Mouse (Mus musculus): ENCODE results near the gene Usp39.
A peak's percentile ranks its signal among the peaks of the same experiment; 100 is the strongest.

The Usp39 gene

DNA sequence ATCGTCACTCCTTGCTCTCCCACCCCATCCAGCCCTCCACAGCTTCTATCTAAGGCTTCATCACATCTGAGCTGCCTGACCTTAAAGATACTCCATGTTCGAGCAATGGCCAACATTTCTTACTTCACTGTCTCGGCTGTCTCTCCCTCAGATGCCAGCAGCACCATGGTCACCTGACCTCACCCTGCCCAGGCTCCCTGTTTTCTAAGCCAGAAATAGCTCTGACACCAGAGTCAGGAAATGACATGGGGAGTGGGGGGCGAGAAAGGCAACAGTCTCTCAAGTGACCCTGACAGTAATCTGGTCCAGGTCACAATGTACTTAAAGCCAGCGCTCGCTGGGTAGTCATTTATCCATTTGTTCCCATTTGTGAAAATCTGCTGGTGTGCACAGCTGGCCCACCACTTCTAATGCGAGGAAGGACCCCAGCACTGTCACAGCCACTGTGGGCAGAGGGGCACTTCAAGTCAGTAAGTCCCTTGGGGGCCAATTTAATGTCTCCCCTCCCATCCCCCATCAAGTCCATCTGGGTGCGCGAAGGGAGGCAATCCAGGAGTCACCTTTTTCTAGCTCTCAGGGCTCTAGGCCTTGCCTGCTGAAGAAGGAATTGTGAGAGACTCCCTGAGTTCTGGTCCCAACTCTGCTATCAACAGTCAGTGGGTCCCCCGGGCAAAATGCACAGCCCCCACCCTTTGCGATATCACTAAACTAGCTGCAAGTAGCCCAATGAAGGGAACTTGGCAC is 31.7 kb downstream of the Usp39 start:
- no peak overlapping the region for H3K4me3 ChIP-seq (replicated peaks; ENCODE audit: low read length)
- no peaks in the 10 kb centered on the region for H3K27me3 ChIP-seq (ENCODE audit: insufficient read depth, low read length)
- H3K4me1 ChIP-seq (replicated peaks; ENCODE audit: low read depth, low read length) = peaks cover 10% of the 10 kb centered on the region; the same call in 1 of the 2 replicates
- H3K36me3 ChIP-seq (ENCODE audit: insufficient read depth, low read length) = peaks cover 57% of the 10 kb centered on the region
- TF ChIP-seq CTCF (conservative IDR thresholded peaks at IDR 0.05; ENCODE audit: low read length) (no peak), POU5F1 (IDR thresholded peaks at IDR 0.05; ENCODE audit: borderline replicate concordance, low read length) (no peak), NANOG (IDR thresholded peaks at IDR 0.05; ENCODE audit: borderline replicate concordance, low read length) (no peak)
- H3K9me3 ChIP-seq (ENCODE audit: low read length) = no peaks in the 10 kb centered on the region

DNA sequence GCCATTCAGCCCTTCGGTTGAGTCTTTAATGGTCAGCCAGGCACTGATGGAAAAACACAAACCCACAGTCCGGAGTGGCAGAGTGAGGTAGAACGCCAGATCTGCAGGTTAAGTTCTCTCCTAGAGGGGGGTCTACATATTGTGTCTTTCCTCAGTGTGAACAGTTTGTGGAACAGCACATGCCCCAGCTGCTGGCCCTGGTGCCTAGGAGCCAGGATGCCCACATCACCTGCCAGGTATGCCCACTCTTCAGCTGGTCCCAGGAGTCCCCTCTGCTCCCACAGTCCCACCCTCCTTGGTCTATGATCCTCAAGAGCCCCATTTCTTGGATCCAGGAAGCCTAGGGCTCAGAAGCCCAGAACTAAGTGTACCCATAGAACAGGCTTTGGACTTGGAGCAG is 32.8 kb downstream of the Usp39 start:
- Histone ChIP-seq H3K4me3 (replicated peaks; ENCODE audit: low read length) (no peak overlapping the region), H3K4me1 (replicated peaks; ENCODE audit: low read depth, low read length) (peaks cover 10% of the 10 kb centered on the region; the same call in 1 of the 2 replicates), H3K9me3 (ENCODE audit: low read length) (no peaks in the 10 kb centered on the region), H3K36me3 (ENCODE audit: insufficient read depth, low read length) (peaks cover 46% of the 10 kb centered on the region), H3K27me3 (ENCODE audit: insufficient read depth, low read length) (no peaks in the 10 kb centered on the region)
- TF ChIP-seq NANOG (IDR thresholded peaks at IDR 0.05; ENCODE audit: borderline replicate concordance, low read length) (no peak), CTCF (conservative IDR thresholded peaks at IDR 0.05; ENCODE audit: low read length) (no peak), POU5F1 (IDR thresholded peaks at IDR 0.05; ENCODE audit: borderline replicate concordance, low read length) (no peak)

DNA sequence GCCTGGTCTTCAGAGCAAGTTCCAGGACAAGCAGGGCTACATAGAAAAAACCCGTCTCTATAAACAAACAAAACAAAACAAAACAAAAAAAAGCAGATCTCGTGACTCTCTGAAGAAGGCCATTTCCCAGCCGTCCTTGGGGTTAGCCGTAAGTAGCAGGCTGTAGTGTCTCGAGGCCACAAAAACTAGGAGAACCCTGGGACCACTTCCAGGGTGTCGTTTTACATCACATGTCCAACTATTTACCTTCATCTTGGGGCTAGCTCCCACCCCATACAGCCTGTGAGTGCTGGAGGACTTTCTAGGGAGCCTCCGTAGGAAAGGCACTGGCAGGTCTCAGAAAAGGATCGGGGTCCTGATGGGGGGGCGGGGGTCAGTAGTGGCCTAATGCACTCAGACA is 41.5 kb downstream of the Usp39 start:
- H3K9me3 ChIP-seq (ENCODE audit: low read length) = no peaks in the 10 kb centered on the region
- H3K36me3 ChIP-seq (ENCODE audit: insufficient read depth, low read length) = no peaks in the 10 kb centered on the region
- H3K27me3 ChIP-seq (ENCODE audit: insufficient read depth, low read length) = no peaks in the 10 kb centered on the region
- no peak overlapping the region for H3K4me3 ChIP-seq (replicated peaks; ENCODE audit: low read length)
- no peak for TF ChIP-seq NANOG (IDR thresholded peaks at IDR 0.05; ENCODE audit: borderline replicate concordance, low read length)
- no peak for TF ChIP-seq POU5F1 (IDR thresholded peaks at IDR 0.05; ENCODE audit: borderline replicate concordance, low read length)
- no peak for TF ChIP-seq CTCF (conservative IDR thresholded peaks at IDR 0.05; ENCODE audit: low read length)
- peaks cover 7% of the 10 kb centered on the region for H3K4me1 ChIP-seq (replicated peaks; ENCODE audit: low read depth, low read length)

GRCm38 (mm10) chr6:72302349-72302925 is 42.5 kb downstream of the Usp39 start:
- Histone ChIP-seq H3K9me3 (ENCODE audit: low read length) (no peaks in the 10 kb centered on the region), H3K36me3 (ENCODE audit: insufficient read depth, low read length) (no peaks in the 10 kb centered on the region), H3K4me3 (replicated peaks; ENCODE audit: low read length) (no peak overlapping the region), H3K4me1 (replicated peaks; ENCODE audit: low read depth, low read length) (peaks cover 7% of the 10 kb centered on the region), H3K27me3 (ENCODE audit: insufficient read depth, low read length) (no peaks in the 10 kb centered on the region)
- TF ChIP-seq NANOG (IDR thresholded peaks at IDR 0.05; ENCODE audit: borderline replicate concordance, low read length) = no peak
- TF ChIP-seq POU5F1 (IDR thresholded peaks at IDR 0.05; ENCODE audit: borderline replicate concordance, low read length) = no peak
- TF ChIP-seq CTCF (conservative IDR thresholded peaks at IDR 0.05; ENCODE audit: low read length) = no peak

DNA sequence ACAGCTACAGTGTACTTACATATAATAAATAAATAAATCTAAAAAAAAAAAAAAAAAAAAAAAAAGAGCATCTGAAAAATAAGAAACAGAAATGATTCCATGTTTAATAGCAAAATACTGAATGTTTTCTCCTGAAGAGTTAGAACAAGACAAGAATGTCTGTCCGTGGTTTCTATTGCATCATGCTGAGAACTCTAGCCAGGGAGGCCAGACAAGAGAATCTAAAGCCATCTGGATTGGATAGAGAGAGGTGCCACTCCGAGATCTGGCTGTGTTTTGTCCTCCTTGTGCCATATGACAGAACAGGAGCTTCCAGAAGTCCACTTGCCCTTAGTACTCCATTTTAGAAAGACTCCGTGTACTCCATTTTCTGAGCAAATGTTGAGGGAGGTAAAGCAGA is 47.2 kb downstream of the Usp39 start:
- H3K27me3 ChIP-seq (ENCODE audit: insufficient read depth, low read length) = 0 out of 2 replicates have a peak, but pooled peaks cover 3% of the 10 kb centered on the region

GRCm38 (mm10) chr6:72292972-72293651 is 51.9 kb downstream of the Usp39 start:
- H3K4me3 ChIP-seq (replicated peaks; ENCODE audit: low read length) = no peak overlapping the region
- no peaks in the 10 kb centered on the region for H3K4me1 ChIP-seq (replicated peaks; ENCODE audit: low read depth, low read length)
- no peak for TF ChIP-seq CTCF (conservative IDR thresholded peaks at IDR 0.05; ENCODE audit: low read length)
- no peak for TF ChIP-seq POU5F1 (IDR thresholded peaks at IDR 0.05; ENCODE audit: borderline replicate concordance, low read length)
- TF ChIP-seq NANOG (IDR thresholded peaks at IDR 0.05; ENCODE audit: borderline replicate concordance, low read length) = no peak
- H3K36me3 ChIP-seq (ENCODE audit: insufficient read depth, low read length) = no peaks in the 10 kb centered on the region
- no peaks in the 10 kb centered on the region for H3K9me3 ChIP-seq (ENCODE audit: low read length)
- peaks cover 12% of the 10 kb centered on the region for H3K27me3 ChIP-seq (ENCODE audit: insufficient read depth, low read length)

More for the DNA sequence above, 47.2 kb downstream of the Usp39 start:
- no peaks in the 10 kb centered on the region for H3K9me3 ChIP-seq (ENCODE audit: low read length)
- TF ChIP-seq NANOG (IDR thresholded peaks at IDR 0.05; ENCODE audit: borderline replicate concordance, low read length) (no peak), POU5F1 (IDR thresholded peaks at IDR 0.05; ENCODE audit: borderline replicate concordance, low read length) (no peak), CTCF (conservative IDR thresholded peaks at IDR 0.05; ENCODE audit: low read length) (no peak)
- no peaks in the 10 kb centered on the region for H3K4me1 ChIP-seq (replicated peaks; ENCODE audit: low read depth, low read length)
- no peak overlapping the region for H3K4me3 ChIP-seq (replicated peaks; ENCODE audit: low read length)
- H3K36me3 ChIP-seq (ENCODE audit: insufficient read depth, low read length) = no peaks in the 10 kb centered on the region

GRCm38 (mm10) chr6:72289484-72289883 is 55.5 kb downstream of the Usp39 start:
- H3K27me3 ChIP-seq (ENCODE audit: insufficient read depth, low read length) = peaks cover 12% of the 10 kb centered on the region
- H3K4me3 ChIP-seq (replicated peaks; ENCODE audit: low read length) = no peak overlapping the region
- H3K9me3 ChIP-seq (ENCODE audit: low read length) = no peaks in the 10 kb centered on the region
- TF ChIP-seq NANOG (IDR thresholded peaks at IDR 0.05; ENCODE audit: borderline replicate concordance, low read length) = no peak
- TF ChIP-seq CTCF (conservative IDR thresholded peaks at IDR 0.05; ENCODE audit: low read length) = no peak
- H3K36me3 ChIP-seq (ENCODE audit: insufficient read depth, low read length) = no peaks in the 10 kb centered on the region
- peaks cover 10% of the 10 kb centered on the region; the same call in 1 of the 2 replicates for H3K4me1 ChIP-seq (replicated peaks; ENCODE audit: low read depth, low read length)

DNA sequence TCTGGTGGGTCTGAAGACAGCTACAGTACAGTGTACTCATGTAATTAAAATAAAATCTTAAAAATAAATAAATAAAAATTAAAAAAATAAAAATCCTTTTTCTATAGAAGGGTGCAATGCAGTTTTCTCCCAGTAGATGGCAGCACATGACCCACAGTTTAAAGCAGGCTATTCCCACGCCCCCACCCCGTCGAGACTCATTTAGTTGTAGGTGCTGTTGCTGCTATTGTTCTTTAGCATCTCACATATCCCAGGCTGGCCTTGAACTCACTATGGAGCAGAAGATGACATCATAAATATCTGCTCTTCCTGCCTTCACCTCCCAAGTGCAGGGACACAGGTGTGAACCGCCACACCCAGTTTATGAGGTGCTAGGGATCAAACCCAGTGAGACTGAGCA is 61.1 kb downstream of the Usp39 start:
- peaks cover 10% of the 10 kb centered on the region; the same call in 1 of the 2 replicates for H3K4me1 ChIP-seq (replicated peaks; ENCODE audit: low read depth, low read length)
- no peaks in the 10 kb centered on the region for H3K27me3 ChIP-seq (ENCODE audit: insufficient read depth, low read length)
- no peaks in the 10 kb centered on the region for H3K9me3 ChIP-seq (ENCODE audit: low read length)
- no peaks in the 10 kb centered on the region for H3K36me3 ChIP-seq (ENCODE audit: insufficient read depth, low read length)
- H3K4me3 ChIP-seq (replicated peaks; ENCODE audit: low read length) = no peak overlapping the region
- TF ChIP-seq CTCF (conservative IDR thresholded peaks at IDR 0.05; ENCODE audit: low read length) (peak; percentile 80), POU5F1 (IDR thresholded peaks at IDR 0.05; ENCODE audit: borderline replicate concordance, low read length) (no peak)

Measured in E14TG2a.4 (cell line).